Mouse (Mus musculus): ENCODE data around the gene Samm50. TPM values are rescaled to one million over a fixed set of nuclear protein-coding genes. Genes with fewer than 3 reads are reported as not detected.
A peak's percentile ranks its signal among the peaks of the same experiment; 100 is the strongest.

Samm50 gene
- polyA plus RNA-seq, 1 experiment from 2014 or later: 64.5 TPM

DNA sequence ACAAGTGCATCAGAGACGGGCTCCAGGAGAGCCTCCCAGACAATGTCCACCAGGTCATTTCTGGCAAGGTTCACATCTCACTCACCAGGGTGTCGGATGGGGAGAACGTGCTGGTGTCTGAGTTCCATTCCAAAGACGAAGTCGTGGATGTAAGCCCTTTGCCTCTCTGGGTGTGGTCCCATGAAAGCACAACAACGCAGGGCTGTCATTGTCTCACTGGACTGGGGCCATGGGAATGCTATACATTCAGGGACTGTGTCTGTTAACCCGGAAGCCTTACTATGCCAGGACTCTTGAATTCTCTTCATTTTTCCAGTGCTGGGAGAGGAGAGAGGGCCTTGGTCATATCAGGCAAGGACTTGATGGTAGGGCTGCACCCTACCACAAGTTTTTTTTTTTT, 20.9 kb upstream of the Samm50 start:
- Histone ChIP-seq H3K4me1 (ENCODE audit: control insufficient read depth, low read depth, low read length) (no peaks in the 10 kb centered on the region; the same call in none of the 2 replicates), H3K4me2 (ENCODE audit: low read depth, low read length) (no peak overlapping the region), H3K27me3 (ENCODE audit: control insufficient read depth, insufficient read depth, low read depth, low read length) (peaks cover 20% of the 10 kb centered on the region), H3K9me3 (replicated peaks; ENCODE audit: control insufficient read depth, low read length) (no peaks in the 10 kb centered on the region), H3K4me3 (ENCODE audit: low read depth, low read length) (no peak overlapping the region), H3K36me3 (ENCODE audit: control insufficient read depth, insufficient read depth) (no peaks in the 10 kb centered on the region), H3K27ac (ENCODE audit: low read length) (no peak overlapping the region), H3K9ac (ENCODE audit: low read depth, low read length) (no peak overlapping the region)
- ATAC-seq (ENCODE audit: low read depth): no peak
- WGBS (ENCODE audit: insufficient replicate concordance): 68% methylated on average over 7 of the region's 7 CpGs

DNA sequence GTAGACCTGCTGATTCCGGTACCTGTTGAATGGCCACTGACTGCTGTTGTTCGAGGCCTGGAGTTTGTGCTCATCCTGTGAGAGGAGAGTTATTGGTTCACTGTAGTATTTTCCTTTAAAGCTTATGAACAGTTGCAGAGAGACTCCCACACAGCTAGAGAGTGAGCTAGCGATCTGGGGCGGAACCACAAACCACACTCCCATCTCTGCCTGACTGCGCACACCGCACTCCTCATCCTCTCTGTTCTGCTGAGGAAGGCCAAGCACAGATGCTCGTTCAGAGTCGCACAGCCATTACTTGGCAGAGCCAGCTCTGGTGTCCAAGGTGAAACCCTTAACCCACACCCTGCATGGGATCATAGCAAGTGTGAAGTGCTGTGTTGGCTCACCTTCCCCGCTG, 13.3 kb upstream of the Samm50 start:
- ATAC-seq (ENCODE audit: low read depth): no peak
- H3K9ac ChIP-seq (ENCODE audit: low read depth, low read length): no peak overlapping the region
- H3K27ac ChIP-seq (ENCODE audit: low read length): no peak overlapping the region
- 70% methylated on average over 9 of the region's 9 CpGs for WGBS (ENCODE audit: insufficient replicate concordance)
- H3K9me3 ChIP-seq (replicated peaks; ENCODE audit: control insufficient read depth, low read length): no peaks in the 10 kb centered on the region
- no peaks in the 10 kb centered on the region for H3K27me3 ChIP-seq (ENCODE audit: control insufficient read depth, insufficient read depth, low read depth, low read length)
- no peaks in the 10 kb centered on the region for H3K4me1 ChIP-seq (ENCODE audit: control insufficient read depth, low read depth, low read length)
- no peaks in the 10 kb centered on the region for H3K36me3 ChIP-seq (ENCODE audit: control insufficient read depth, insufficient read depth)
- no peak overlapping the region for H3K4me3 ChIP-seq (ENCODE audit: low read depth, low read length)
- no peak overlapping the region for H3K4me2 ChIP-seq (ENCODE audit: low read depth, low read length)

DNA sequence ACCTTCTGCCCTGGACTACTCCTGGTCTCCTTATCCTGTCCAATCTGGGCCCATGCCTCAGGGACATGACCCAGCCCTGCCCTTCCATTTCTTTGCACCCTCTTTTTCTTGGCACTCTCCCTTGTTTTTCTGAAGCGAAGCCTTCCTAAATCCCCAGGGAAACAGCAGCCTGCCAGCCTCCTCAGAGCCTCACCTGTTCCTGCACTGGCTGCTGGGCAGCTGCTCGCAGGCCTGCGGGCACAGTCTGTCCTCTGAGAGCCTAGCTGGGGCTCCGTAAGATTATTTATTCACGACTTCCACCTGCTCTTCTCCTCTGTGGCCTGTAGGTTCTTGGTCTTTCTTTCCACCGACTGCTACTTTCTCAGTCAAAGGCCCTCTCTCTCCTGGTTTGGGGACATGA, 10.0 kb upstream of the Samm50 start:
- 57% methylated on average over 6 of the region's 6 CpGs for WGBS (ENCODE audit: insufficient replicate concordance)
- ATAC-seq (ENCODE audit: low read depth): no peak

DNA sequence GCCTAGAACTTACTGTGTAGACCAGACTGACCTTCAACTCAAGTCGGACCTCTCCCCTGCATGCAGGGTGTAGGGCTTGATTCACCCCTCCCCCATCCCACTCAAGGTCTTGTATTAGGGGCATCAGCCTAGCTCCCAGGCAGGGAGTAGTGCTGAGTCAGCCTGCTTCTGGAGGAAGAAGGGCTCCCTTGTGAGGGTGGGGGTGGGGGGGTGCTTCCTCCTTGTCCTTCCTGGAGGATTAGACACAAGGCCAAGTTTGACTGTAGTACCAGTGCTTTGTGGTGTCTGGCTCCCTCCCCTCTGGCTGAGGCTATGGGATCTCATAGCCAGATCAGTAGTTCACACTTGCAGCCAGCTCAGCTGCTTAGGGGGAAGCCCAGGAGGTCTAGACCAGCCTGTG, 8.1 kb upstream of the Samm50 start:
- H3K9me3 ChIP-seq (replicated peaks; ENCODE audit: control insufficient read depth, low read length): no peaks in the 10 kb centered on the region
- H3K36me3 ChIP-seq (ENCODE audit: control insufficient read depth, insufficient read depth): no peaks in the 10 kb centered on the region
- H3K4me3 ChIP-seq (ENCODE audit: low read depth, low read length): no peak overlapping the region
- no peaks in the 10 kb centered on the region for H3K4me1 ChIP-seq (ENCODE audit: control insufficient read depth, low read depth, low read length)
- H3K27me3 ChIP-seq (ENCODE audit: control insufficient read depth, insufficient read depth, low read depth, low read length): no peaks in the 10 kb centered on the region
- H3K9ac ChIP-seq (ENCODE audit: low read depth, low read length): no peak overlapping the region
- 6% methylated on average over 1 of the region's 1 CpGs for WGBS (ENCODE audit: insufficient replicate concordance)
- no peak overlapping the region for H3K4me2 ChIP-seq (ENCODE audit: low read depth, low read length)
- H3K27ac ChIP-seq (ENCODE audit: low read length): peak overlapping the region; percentile 48
- peak; percentile 59 for ATAC-seq (ENCODE audit: low read depth)

More for the DNA sequence above, 10.0 kb upstream of the Samm50 start:
- Histone ChIP-seq H3K9me3 (replicated peaks; ENCODE audit: control insufficient read depth, low read length) (no peaks in the 10 kb centered on the region), H3K4me3 (ENCODE audit: low read depth, low read length) (no peak overlapping the region), H3K27ac (ENCODE audit: low read length) (no peak overlapping the region), H3K9ac (ENCODE audit: low read depth, low read length) (no peak overlapping the region), H3K4me1 (ENCODE audit: control insufficient read depth, low read depth, low read length) (no peaks in the 10 kb centered on the region), H3K27me3 (ENCODE audit: control insufficient read depth, insufficient read depth, low read depth, low read length) (no peaks in the 10 kb centered on the region), H3K4me2 (ENCODE audit: low read depth, low read length) (no peak overlapping the region), H3K36me3 (ENCODE audit: control insufficient read depth, insufficient read depth) (no peaks in the 10 kb centered on the region)

DNA sequence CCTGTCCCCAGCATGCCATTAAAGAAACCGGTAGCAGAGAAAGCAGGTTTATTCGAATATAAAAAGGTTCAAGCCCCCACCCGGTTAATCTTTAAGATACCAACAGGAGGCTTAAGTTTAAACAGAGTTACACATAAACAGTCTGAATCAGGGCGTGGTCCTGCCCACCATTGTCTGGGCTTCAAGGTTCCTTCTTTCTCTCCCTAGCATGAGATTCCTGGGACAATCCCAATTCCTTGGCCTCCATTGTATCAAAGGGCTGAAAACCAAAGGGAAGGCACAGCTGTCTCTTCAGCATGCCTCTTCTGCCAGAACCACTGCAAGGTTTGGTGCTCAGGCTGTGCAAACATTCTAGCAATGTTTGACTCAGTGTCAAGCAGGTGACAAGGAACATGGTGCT, 5.8 kb upstream of the Samm50 start:
- ATAC-seq (ENCODE audit: low read depth): no peak
- 47% methylated on average over 4 of the region's 4 CpGs for WGBS (ENCODE audit: insufficient replicate concordance)
- H3K27me3 ChIP-seq (ENCODE audit: control insufficient read depth, insufficient read depth, low read depth, low read length): no peaks in the 10 kb centered on the region
- no peaks in the 10 kb centered on the region for H3K36me3 ChIP-seq (ENCODE audit: control insufficient read depth, insufficient read depth)
- H3K9me3 ChIP-seq (replicated peaks; ENCODE audit: control insufficient read depth, low read length): no peaks in the 10 kb centered on the region
- H3K4me1 ChIP-seq (ENCODE audit: control insufficient read depth, low read depth, low read length): peaks cover 6% of the 10 kb centered on the region; the same call in 1 of the 2 replicates
- no peak overlapping the region for H3K4me3 ChIP-seq (ENCODE audit: low read depth, low read length)
- no peak overlapping the region for H3K9ac ChIP-seq (ENCODE audit: low read depth, low read length)
- H3K4me2 ChIP-seq (ENCODE audit: low read depth, low read length): no peak overlapping the region
- no peak overlapping the region for H3K27ac ChIP-seq (ENCODE audit: low read length)

DNA sequence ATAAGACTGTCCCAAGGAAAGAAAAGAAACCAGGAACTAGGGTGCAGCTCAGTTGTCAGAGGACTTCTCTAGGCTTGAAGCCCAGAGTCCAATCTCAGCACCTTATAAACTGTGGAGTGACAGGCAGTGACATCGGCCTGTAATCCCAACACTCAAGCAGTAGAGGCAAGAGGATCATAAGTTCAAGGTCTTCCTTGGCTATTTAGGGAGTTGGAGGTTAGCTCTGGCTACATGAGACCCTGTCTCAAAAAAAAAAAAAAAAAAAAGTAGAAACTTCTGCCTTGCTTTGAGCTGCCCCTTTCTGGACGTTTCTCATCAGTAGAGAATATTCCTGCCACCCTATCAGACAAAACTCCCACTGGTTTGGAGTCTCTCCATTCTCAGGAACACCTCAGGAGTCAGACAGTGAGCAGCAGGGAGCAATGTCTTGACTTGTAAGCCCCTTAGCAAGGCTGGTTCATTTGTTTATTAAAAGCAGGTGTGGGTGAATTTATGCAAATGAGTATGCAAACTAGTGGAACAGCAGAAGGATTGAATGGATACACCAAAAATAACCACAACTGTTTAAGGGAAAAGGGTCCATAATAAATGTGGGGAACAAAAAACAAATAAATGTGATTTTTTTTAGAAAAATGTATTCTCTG, 3.0 kb upstream of the Samm50 start:
- H3K4me2 ChIP-seq (ENCODE audit: low read depth, low read length): no peak overlapping the region
- no peak overlapping the region for H3K27ac ChIP-seq (ENCODE audit: low read length)
- no peak for ATAC-seq (ENCODE audit: low read depth)
- whole genome bisulfite sequencing (ENCODE audit: insufficient replicate concordance): 64% methylated on average over 2 of the region's 2 CpGs
- H3K9ac ChIP-seq (ENCODE audit: low read depth, low read length): no peak overlapping the region
- no peak overlapping the region for H3K4me3 ChIP-seq (ENCODE audit: low read depth, low read length)
- peaks cover 17% of the 10 kb centered on the region for H3K4me1 ChIP-seq (ENCODE audit: control insufficient read depth, low read depth, low read length)
- no peaks in the 10 kb centered on the region for H3K27me3 ChIP-seq (ENCODE audit: control insufficient read depth, insufficient read depth, low read depth, low read length)
- H3K9me3 ChIP-seq (replicated peaks; ENCODE audit: control insufficient read depth, low read length): no peaks in the 10 kb centered on the region
- no peaks in the 10 kb centered on the region for H3K36me3 ChIP-seq (ENCODE audit: control insufficient read depth, insufficient read depth)

DNA sequence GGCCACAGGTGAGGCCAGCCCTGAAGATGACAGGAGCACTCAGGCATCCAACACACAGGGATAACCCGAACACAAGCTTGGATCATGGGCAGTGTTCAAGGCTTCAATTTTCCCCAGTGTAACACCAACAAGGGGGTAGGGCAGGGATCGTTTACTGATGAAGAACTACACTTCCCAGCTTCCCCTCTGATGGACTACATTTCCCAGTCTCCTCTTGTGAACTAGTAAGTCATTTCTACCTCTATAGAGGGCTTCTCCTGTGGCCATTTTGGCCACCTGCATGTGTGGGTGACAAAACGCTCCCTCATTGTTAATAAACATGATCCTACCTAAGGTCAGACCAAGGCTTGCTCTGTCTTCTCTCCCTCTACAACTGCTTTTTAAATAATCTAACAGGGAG, 2.2 kb upstream of the Samm50 start:
- 39% methylated on average over 3 of the region's 3 CpGs for WGBS (ENCODE audit: insufficient replicate concordance)
- ATAC-seq (ENCODE audit: low read depth): no peak
- Histone ChIP-seq H3K27me3 (ENCODE audit: control insufficient read depth, insufficient read depth, low read depth, low read length) (no peaks in the 10 kb centered on the region), H3K4me3 (ENCODE audit: low read depth, low read length) (no peak overlapping the region), H3K27ac (ENCODE audit: low read length) (no peak overlapping the region), H3K9ac (ENCODE audit: low read depth, low read length) (no peak overlapping the region), H3K9me3 (replicated peaks; ENCODE audit: control insufficient read depth, low read length) (no peaks in the 10 kb centered on the region), H3K36me3 (ENCODE audit: control insufficient read depth, insufficient read depth) (no peaks in the 10 kb centered on the region), H3K4me1 (ENCODE audit: control insufficient read depth, low read depth, low read length) (peaks cover 17% of the 10 kb centered on the region), H3K4me2 (ENCODE audit: low read depth, low read length) (no peak overlapping the region)

DNA sequence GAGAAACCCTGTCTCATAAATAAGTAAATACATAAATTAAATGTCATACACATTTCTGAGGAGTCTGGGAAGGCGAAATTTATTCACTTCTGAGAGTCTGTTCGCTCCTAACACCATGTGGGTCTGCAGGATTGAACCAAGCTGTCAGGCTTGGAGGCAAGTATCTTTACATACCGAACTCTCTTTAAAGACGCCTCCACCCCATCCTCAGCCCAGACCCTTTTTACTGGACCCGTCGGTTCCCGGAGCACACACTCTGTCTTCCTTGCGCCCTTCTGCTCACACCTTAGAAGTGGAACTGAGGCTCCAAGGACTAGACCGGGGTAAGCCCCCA, 350 bp upstream of the Samm50 start:
- H3K4me2 ChIP-seq (ENCODE audit: low read depth, low read length): peak overlapping the region; percentile 85
- WGBS (ENCODE audit: insufficient replicate concordance): under 1% methylated on average over 9 of the region's 9 CpGs
- ATAC-seq (ENCODE audit: low read depth): peak; percentile 5; the same call in 1 of the 2 replicates

DNA sequence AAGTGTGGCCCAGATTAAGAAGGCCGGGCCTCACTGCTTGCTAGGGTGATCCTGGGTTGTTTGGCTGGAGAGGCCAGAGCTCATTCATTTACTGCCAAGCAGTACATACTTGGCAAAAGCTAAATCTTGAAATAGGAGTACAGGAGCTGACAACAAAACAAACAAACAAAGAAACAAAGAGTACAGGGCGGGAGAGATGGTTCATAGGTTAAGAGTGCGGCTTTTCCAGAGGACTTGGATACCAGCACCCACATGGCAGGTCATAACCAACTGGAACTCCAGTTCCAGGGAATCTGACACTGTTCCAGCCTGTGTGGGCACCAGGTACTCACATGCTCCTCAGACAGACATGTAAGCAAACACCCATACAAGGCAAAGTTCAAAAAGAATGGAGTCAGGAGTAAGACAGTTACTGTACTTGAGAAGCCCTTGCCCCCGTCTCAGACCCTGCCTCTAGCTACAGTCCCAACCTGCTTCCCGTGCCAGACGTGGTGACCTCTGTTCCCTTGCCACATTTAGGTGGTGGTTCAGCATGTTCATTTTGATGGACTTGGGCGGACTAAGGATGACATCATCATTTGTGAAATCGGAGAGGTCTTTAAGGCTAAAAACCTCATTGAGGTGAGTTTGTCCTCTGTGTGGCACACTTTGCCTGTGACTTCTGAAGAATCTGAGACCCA, 4.6 kb downstream of the Samm50 start:
- Histone ChIP-seq H3K27ac (ENCODE audit: low read length) (no peak overlapping the region), H3K4me1 (ENCODE audit: control insufficient read depth, low read depth, low read length) (peaks cover 11% of the 10 kb centered on the region), H3K4me3 (ENCODE audit: low read depth, low read length) (no peak overlapping the region), H3K9ac (ENCODE audit: low read depth, low read length) (no peak overlapping the region), H3K4me2 (ENCODE audit: low read depth, low read length) (no peak overlapping the region), H3K9me3 (replicated peaks; ENCODE audit: control insufficient read depth, low read length) (no peaks in the 10 kb centered on the region), H3K36me3 (ENCODE audit: control insufficient read depth, insufficient read depth) (peaks cover 43% of the 10 kb centered on the region), H3K27me3 (ENCODE audit: control insufficient read depth, insufficient read depth, low read depth, low read length) (no peaks in the 10 kb centered on the region)
- ATAC-seq (ENCODE audit: low read depth): no peak
- 81% methylated on average over 8 of the region's 8 CpGs for WGBS (ENCODE audit: insufficient replicate concordance)

More for the DNA sequence above, 350 bp upstream of the Samm50 start:
- Histone ChIP-seq H3K27me3 (ENCODE audit: control insufficient read depth, insufficient read depth, low read depth, low read length) (no peaks in the 10 kb centered on the region), H3K4me1 (ENCODE audit: control insufficient read depth, low read depth, low read length) (peaks cover 17% of the 10 kb centered on the region), H3K4me3 (ENCODE audit: low read depth, low read length) (peak overlapping the region; percentile 90), H3K9ac (ENCODE audit: low read depth, low read length) (peak overlapping the region; percentile 88), H3K27ac (ENCODE audit: low read length) (peak overlapping the region; percentile 94), H3K9me3 (replicated peaks; ENCODE audit: control insufficient read depth, low read length) (no peaks in the 10 kb centered on the region), H3K36me3 (ENCODE audit: control insufficient read depth, insufficient read depth) (peaks cover 8% of the 10 kb centered on the region; the same call in 1 of the 2 replicates)
